Mouse (Mus musculus): ENCODE data around the gene Fgf10.

- TF ChIP-seq CTCF (conservative IDR thresholded peaks at IDR 0.05; ENCODE audit: insufficient read depth, insufficient read length, low read depth, low read length) (no peak), POLR2A (IDR thresholded peaks at IDR 0.05; ENCODE audit: low read depth, low read length) (no peak)
Measured at GRCm38 (mm10) chr13:118754024-118754423, 84.4 kb downstream of the Fgf10 start.
